Mouse (Mus musculus) heart, adult 2 months (tissue): Measurements from ENCODE around the gene Col5a3. TPM values are rescaled to one million over a fixed set of nuclear protein-coding genes. Genes with fewer than 3 reads are reported as not detected.

Experiments
- DNase-seq, 2 experiments: peaks; one replicate each; pipeline ENCODE4 v3.0.0; 2021
- H3K27ac ChIP-seq: fragments of 200-600 bp; 2 replicates; pipeline ENCODE4 v1.8.1; 2022
- H3K27me3 ChIP-seq: fragments of 200-500 bp; 2 replicates; pipeline ENCODE4 v1.6.1; 2012; ENCODE audit warnings: mild to moderate bottlenecking, low read length, inconsistent platforms, mixed read lengths; ENCODE audit not compliant: control insufficient read depth, insufficient read depth
- H3K36me3 ChIP-seq: fragments of 200-500 bp; 2 replicates; pipeline ENCODE4 v1.6.1; 2012; ENCODE audit warnings: low read length, inconsistent platforms; ENCODE audit not compliant: control insufficient read depth, insufficient read depth
- H3K4me1 ChIP-seq: fragments of 200-500 bp; 2 replicates; pipeline ENCODE4 v1.6.1; 2011; ENCODE audit warnings: low read length; ENCODE audit not compliant: control insufficient read depth, insufficient read depth
- H3K4me3 ChIP-seq: fragments of 200-600 bp; 2 replicates; pipeline ENCODE4 v1.8.1; 2022
- H3K79me2 ChIP-seq: fragments of 200-500 bp; replicated peaks from 2 replicates; pipeline ENCODE4 v1.6.1; 2012; ENCODE audit warnings: mild to moderate bottlenecking, inconsistent platforms, low read length, moderate library complexity, mixed read lengths; ENCODE audit not compliant: control insufficient read depth, insufficient read depth
- H3K9ac ChIP-seq: fragments of 200-500 bp; 2 replicates; pipeline ENCODE4 v1.6.1; 2012; ENCODE audit warnings: low read depth, mild to moderate bottlenecking, control low read depth, inconsistent platforms, low read length, mixed read lengths
- CTCF ChIP-seq: fragments of 200-600 bp; IDR thresholded peaks from 2 replicates; pipeline ENCODE4 v1.8.1; 2022; ENCODE audit warnings: antibody characterized with exemption, mild to moderate bottlenecking, moderate library complexity
- EP300 ChIP-seq: fragments of 200-500 bp; IDR thresholded peaks from 2 replicates; pipeline ENCODE4 v1.6.1; 2011; ENCODE audit warnings: low read depth, low read length, control low read depth; ENCODE audit not compliant: insufficient read depth
- POLR2A ChIP-seq: fragments of 200-500 bp; IDR thresholded peaks from 2 replicates; pipeline ENCODE4 v1.6.1; 2011; ENCODE audit warnings: mild to moderate bottlenecking, low read depth, low read length, control low read depth; ENCODE audit not compliant: insufficient read depth
- WGBS: fragments of 180-500 bp; shearing (Covaris S2); methylation state at CpG from one replicate; pipeline ENCODE4 v1.1.7; 2018; 5-methylcytosine and 5-hydroxymethylcytosine counted together
- intact Hi-C: fragments of 180-260 bp; cut with DNase I; formaldehyde crosslinking; loops from one replicate; pipeline ENCODE4 v1.15.1; 2025
- polyA plus RNA-seq: library from polyadenylated mRNA; depleted of rRNA; stranded (reverse); fragments of >200 nt; gene quantifications from 2 replicates; pipeline ENCODE4 v1.2.3, GENCODE M21; 2012
- total RNA-seq, 2 experiments: library from RNA; stranded (reverse); gene quantifications; 2 replicates each; pipeline ENCODE4 v1.2.3; 2021

Gene Col5a3
- total and polyA plus RNA-seq, 3 experiments = 7.0 to 19.7 (median 11.6) TPM

GRCm38 (mm10) chr9:20804266-20805158 lies 10.4 kb downstream of the Col5a3 start:
- no peaks in the 10 kb centered on the region for H3K27me3 ChIP-seq
- H3K79me2 ChIP-seq = no peaks in the 10 kb centered on the region
- TF ChIP-seq POLR2A = no peak
- TF ChIP-seq CTCF = no peak; the same call in 1 of the 2 replicates
- peak; percentile 63; the same call in 1 of the 2 replicates for TF ChIP-seq EP300
- intact Hi-C loops = loop anchor here (1.0 to 2.0 kb wide), 2 partner anchors 26 to 64 kb away; no protein-coding TSS in a partner anchor
- peak; percentile 56 to 61 for DNase-seq
- no peak overlapping the region for H3K27ac ChIP-seq
- no peaks in the 10 kb centered on the region for H3K36me3 ChIP-seq
- H3K4me3 ChIP-seq = no peak overlapping the region
- WGBS = 55% methylated on average over 13 of the region's 13 CpGs
- no peak overlapping the region for H3K9ac ChIP-seq
- peaks cover 1% of the 10 kb centered on the region; the same call in 1 of the 2 replicates for H3K4me1 ChIP-seq

GRCm38 (mm10) chr9:20794108-20794806 lies 20.6 kb downstream of the Col5a3 start:
- intact Hi-C loops = loop anchor here (2.0 kb wide), 1 partner anchor 33 kb away; no protein-coding TSS in a partner anchor
- 14% methylated on average over 7 of the region's 7 CpGs for WGBS
- TF ChIP-seq POLR2A = no peak
- no peak for TF ChIP-seq CTCF
- 0 out of 2 replicates have a peak, but pooled peaks have one; percentile 34 for TF ChIP-seq EP300

GRCm38 (mm10) chr9:20790345-20790744 lies 24.5 kb downstream of the Col5a3 start:
- 65% methylated on average over 3 of the region's 3 CpGs for WGBS
- H3K9ac ChIP-seq = no peak overlapping the region

More at GRCm38 (mm10) chr9:20794108-20794806, 20.6 kb downstream of the Col5a3 start:
- Histone ChIP-seq H3K36me3 (no peaks in the 10 kb centered on the region), H3K79me2 (no peaks in the 10 kb centered on the region), H3K9ac (no peak overlapping the region), H3K4me3 (no peak overlapping the region), H3K27me3 (no peaks in the 10 kb centered on the region; the same call in 1 of the 2 replicates), H3K4me1 (peaks cover 2% of the 10 kb centered on the region), H3K27ac (peak overlapping the region; percentile 55)
- DNase-seq = peak; percentile 52 to 72

GRCm38 (mm10) chr9:20789651-20790050 lies 25.2 kb downstream of the Col5a3 start:
- H3K27ac ChIP-seq = no peak overlapping the region
- no peaks in the 10 kb centered on the region for H3K36me3 ChIP-seq
- intact Hi-C loops = no loop called here
- peaks cover 2% of the 10 kb centered on the region for H3K4me1 ChIP-seq
- 69% methylated on average over 3 of the region's 4 CpGs for WGBS
- H3K79me2 ChIP-seq = no peaks in the 10 kb centered on the region
- H3K4me3 ChIP-seq = no peak overlapping the region
- TF ChIP-seq POLR2A = no peak
- no peak for TF ChIP-seq EP300
- TF ChIP-seq CTCF = no peak
- no peak for DNase-seq
- no peaks in the 10 kb centered on the region; the same call in 1 of the 2 replicates for H3K27me3 ChIP-seq
- H3K9ac ChIP-seq = no peak overlapping the region

More at GRCm38 (mm10) chr9:20790345-20790744, 24.5 kb downstream of the Col5a3 start:
- Histone ChIP-seq H3K4me3 (no peak overlapping the region), H3K79me2 (no peaks in the 10 kb centered on the region), H3K36me3 (no peaks in the 10 kb centered on the region), H3K4me1 (peaks cover 2% of the 10 kb centered on the region), H3K27ac (no peak overlapping the region), H3K27me3 (no peaks in the 10 kb centered on the region; the same call in 1 of the 2 replicates)
- TF ChIP-seq POLR2A (no peak), EP300 (no peak), CTCF (no peak)
- intact Hi-C loops = no loop called here
- no peak for DNase-seq

- intact Hi-C loops = no loop called here
These were observed 26.9 kb downstream of the Col5a3 start for GRCm38 (mm10) chr9:20787992-20788391.

More at GRCm38 (mm10) chr9:20787992-20788391, 26.9 kb downstream of the Col5a3 start:
- H3K27me3 ChIP-seq = no peaks in the 10 kb centered on the region; the same call in 1 of the 2 replicates
- no peaks in the 10 kb centered on the region for H3K79me2 ChIP-seq
- DNase-seq = no peak
- H3K4me3 ChIP-seq = no peak overlapping the region
- H3K36me3 ChIP-seq = no peaks in the 10 kb centered on the region
- TF ChIP-seq POLR2A = no peak
- TF ChIP-seq CTCF = 0 out of 2 replicates have a peak, but pooled peaks have one; percentile 14
- no peak for TF ChIP-seq EP300
- no peaks in the 10 kb centered on the region for H3K4me1 ChIP-seq
- WGBS = 72% methylated on average over 8 of the region's 8 CpGs
- H3K9ac ChIP-seq = no peak overlapping the region
- H3K27ac ChIP-seq = no peak overlapping the region
